Mouse (Mus musculus) neutrophil, adult 59 days (primary cell): ENCODE results near the gene Olfr1153. TPM values are rescaled to one million over a fixed set of nuclear protein-coding genes. Genes with fewer than 3 reads are reported as not detected.

Source experiments
- total RNA-seq, 2 experiments: library from RNA; stranded (reverse); gene quantifications; 1 replicate in 1 of 2; 2 replicates in 1 of 2; pipeline ENCODE4 v1.2.4; 2023

Olfr1153 gene
- total RNA-seq: not detected

DNA sequence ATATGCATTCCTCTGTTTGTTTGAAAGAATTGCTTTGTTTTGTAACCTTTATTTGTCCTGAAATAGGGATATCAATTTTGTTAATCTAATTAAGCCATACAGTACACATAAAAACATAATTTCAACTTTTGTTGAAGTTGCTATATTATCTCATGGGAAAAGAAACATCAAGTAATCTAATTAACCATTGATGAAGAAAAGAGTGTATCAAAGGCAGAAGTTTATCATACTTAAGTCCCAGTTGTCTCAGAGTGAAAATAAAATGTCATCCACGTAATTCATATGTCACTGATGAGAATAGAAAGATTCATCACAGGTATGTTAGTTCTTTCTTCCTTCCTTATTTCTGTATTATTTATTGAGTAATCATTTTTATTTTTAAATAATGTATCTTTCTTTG lies at the start of gene Olfr1153:
TSS of gene Olfr1153 (plus strand) at position 301 of the 400 bp plus-strand sequence.

DNA sequence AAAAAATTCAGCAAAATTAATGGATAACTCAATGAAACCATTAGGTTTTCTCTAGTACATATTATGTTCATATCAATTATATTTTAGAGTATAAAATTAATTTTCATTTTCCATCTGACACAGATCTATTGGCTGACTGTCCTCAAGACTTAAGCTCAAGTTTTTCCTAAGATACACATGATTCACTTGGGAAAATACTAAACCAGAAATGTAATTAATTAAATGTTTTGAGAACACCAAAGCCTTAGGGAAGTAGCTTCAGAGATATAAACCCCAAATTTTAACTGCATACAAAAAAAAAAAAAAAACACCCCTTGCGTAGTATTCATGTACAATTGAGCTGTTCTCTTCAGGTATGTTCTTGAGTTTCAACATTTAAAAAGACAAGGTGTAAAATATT lies 39.2 kb upstream of the Olfr1153 start, which contains the start of gene Olfr1151:
TSS of gene Olfr1151 (plus strand) at position 301 of the 400 bp plus-strand sequence.

DNA sequence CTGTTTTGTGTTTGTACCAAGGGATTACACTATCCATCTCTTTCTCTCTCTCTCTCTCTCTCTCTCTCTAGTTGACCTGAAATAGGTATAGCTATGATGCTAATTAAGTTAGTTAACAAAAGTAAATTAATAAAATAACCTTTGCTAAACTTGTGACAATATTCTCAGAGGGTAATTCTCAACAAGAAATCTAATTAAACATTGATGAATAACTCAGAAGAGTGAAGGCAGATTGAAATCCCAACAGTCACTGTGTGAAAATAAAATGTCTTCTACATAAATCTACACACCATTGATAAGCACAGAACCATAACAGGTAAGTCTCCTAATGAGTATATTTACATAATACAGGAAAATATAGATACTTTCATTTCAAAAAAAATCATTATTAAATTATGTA lies 28.6 kb upstream of the Olfr1153 start, which contains the start of gene Olfr1152:
TSS of gene Olfr1152 (plus strand) at position 301 of the 400 bp plus-strand sequence.

DNA sequence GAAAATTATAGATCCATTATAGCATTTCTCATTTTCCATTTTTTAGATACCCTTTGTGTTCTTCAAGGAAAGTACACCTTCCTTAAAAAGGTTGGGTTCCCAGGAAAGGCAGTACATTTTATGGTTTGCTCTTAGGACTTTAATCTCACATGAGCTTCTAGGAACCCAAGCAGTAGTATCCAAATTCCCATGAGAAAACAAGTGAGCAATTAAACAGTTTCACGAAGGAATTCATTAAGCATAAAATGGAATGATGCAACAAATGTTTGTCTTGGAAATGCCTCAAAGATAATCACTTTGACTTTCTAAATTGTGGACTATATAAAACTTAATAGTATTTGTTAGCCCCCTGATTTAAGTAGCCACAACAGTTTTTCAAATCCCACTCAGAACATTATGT lies 10.3 kb downstream of the Olfr1153 start, which contains the start of gene Olfr1154:
TSS of gene Olfr1154 (minus strand) at position 101 of the 400 bp plus-strand sequence.

GRCm38 (mm10) chr2:87945037-87945436 lies 50.3 kb downstream of the Olfr1153 start, which contains the start of gene Olfr1155:
Gene Olfr1155, minus strand, starts transcription at chr2:87945137.

Other genes starting within 250 kb of the Olfr1153 start
- not detected for gene Olfr1133, start 247.6 kb upstream of the Olfr1153 start, total RNA-seq
- gene Olfr1134, start 236.5 kb upstream of the Olfr1153 start, total RNA-seq: not detected
- not detected for gene Olfr1135, start 221.3 kb upstream of the Olfr1153 start, total RNA-seq
- not detected for gene Olfr1136, start 201.0 kb upstream of the Olfr1153 start, total RNA-seq
- gene Olfr1137, start 181.8 kb upstream of the Olfr1153 start, total RNA-seq: not detected
- not detected for gene Olfr1138, start 155.0 kb upstream of the Olfr1153 start, total RNA-seq
- not detected for gene Olfr1140, start 151.2 kb upstream of the Olfr1153 start, total RNA-seq
- not detected for gene Olfr1141, start 141.0 kb upstream of the Olfr1153 start, total RNA-seq
- not detected for gene Olfr152, start 115.5 kb upstream of the Olfr1153 start, total RNA-seq
- not detected for gene Olfr1143, start 94.4 kb upstream of the Olfr1153 start, total RNA-seq
- gene Olfr1145, start 85.1 kb upstream of the Olfr1153 start, total RNA-seq: not detected
- gene Olfr1148, start 64.4 kb upstream of the Olfr1153 start, total RNA-seq: not detected
- not detected for gene Olfr1150-ps1, start 51.0 kb upstream of the Olfr1153 start, total RNA-seq
- gene Olfr1151, start 39.1 kb upstream of the Olfr1153 start, total RNA-seq: not detected
- gene Olfr1152, start 28.5 kb upstream of the Olfr1153 start, total RNA-seq: not detected
- not detected for gene Olfr1154, start 10.2 kb downstream of the Olfr1153 start, total RNA-seq
- not detected for gene Olfr1155, start 50.2 kb downstream of the Olfr1153 start, total RNA-seq
- not detected for gene Olfr1156, start 58.1 kb downstream of the Olfr1153 start, total RNA-seq
- gene Olfr1157, start 73.3 kb downstream of the Olfr1153 start, total RNA-seq: not detected
- gene Olfr74, start 79.7 kb downstream of the Olfr1153 start, total RNA-seq: not detected
- gene Olfr1158, start 95.2 kb downstream of the Olfr1153 start, total RNA-seq: not detected
- gene Olfr1160, start 113.3 kb downstream of the Olfr1153 start, total RNA-seq: not detected
- gene Olfr1161, start 127.8 kb downstream of the Olfr1153 start, total RNA-seq: not detected
- not detected for gene Olfr73, start 142.7 kb downstream of the Olfr1153 start, total RNA-seq
- gene Olfr1162, start 156.2 kb downstream of the Olfr1153 start, total RNA-seq: not detected
- not detected for gene Olfr1163, start 176.9 kb downstream of the Olfr1153 start, total RNA-seq
- not detected for gene Olfr1164, start 199.0 kb downstream of the Olfr1153 start, total RNA-seq
- not detected for gene Olfr1166, start 233.3 kb downstream of the Olfr1153 start, total RNA-seq